Mouse (Mus musculus) intestine, postnatal 0 days (tissue): ENCODE results near the gene Trim2. TPM values are rescaled to one million over a fixed set of nuclear protein-coding genes. Genes with fewer than 3 reads are reported as not detected.

Source experiments
- ATAC-seq: fragments of 200-750 bp; cut with Nextera tagmentation; 2 replicates; pipeline ENCODE4 v1.8.0; 2017; ENCODE audit warnings: mild to moderate bottlenecking, moderate TSS enrichment, moderate library complexity
- H3K27ac ChIP-seq: fragments of 300-500 bp; sonication (generic); 2 replicates; pipeline ENCODE4 v1.5.1; 2014; ENCODE audit warnings: mild to moderate bottlenecking, low read depth, low read length, moderate library complexity
- H3K27me3 ChIP-seq: fragments of 300-500 bp; sonication (generic); replicated peaks from 2 replicates; pipeline ENCODE4 v1.6.1; 2014; ENCODE audit warnings: low read length, mixed read lengths; ENCODE audit not compliant: control insufficient read depth, insufficient read depth
- H3K36me3 ChIP-seq: fragments of 300-500 bp; sonication (generic); 2 replicates; pipeline ENCODE4 v1.6.1; 2014; ENCODE audit warnings: mild to moderate bottlenecking, moderate library complexity; ENCODE audit not compliant: control insufficient read depth, insufficient read depth
- H3K4me1 ChIP-seq: fragments of 300-500 bp; sonication (generic); replicated peaks from 2 replicates; pipeline ENCODE4 v1.6.1; 2014; ENCODE audit warnings: antibody characterized with exemption, low read length, mixed read lengths; ENCODE audit not compliant: control insufficient read depth, insufficient read depth
- H3K4me2 ChIP-seq: fragments of 300-500 bp; sonication (generic); replicated peaks from 2 replicates; pipeline ENCODE4 v1.6.1; 2014; ENCODE audit warnings: low read depth, mild to moderate bottlenecking, moderate library complexity
- H3K4me3 ChIP-seq: fragments of 300-500 bp; sonication (generic); 2 replicates; pipeline ENCODE4 v1.5.1; 2014; ENCODE audit warnings: low read depth, low read length
- H3K9ac ChIP-seq: fragments of 300-500 bp; sonication (generic); 2 replicates; pipeline ENCODE4 v1.6.1; 2014; ENCODE audit warnings: mild to moderate bottlenecking, low read depth, low read length
- H3K9me3 ChIP-seq: fragments of 300-500 bp; sonication (generic); 2 replicates; pipeline ENCODE4 v1.6.1; 2016; ENCODE audit warnings: mixed run types; ENCODE audit not compliant: control insufficient read depth
- CTCF ChIP-seq: sonication (generic); IDR thresholded peaks from 2 replicates; pipeline ENCODE4 v1.5.1; 2016; ENCODE audit warnings: low read depth, mild to moderate bottlenecking, control low read depth, antibody characterized with exemption, moderate library complexity
- WGBS: fragments of 180-500 bp; shearing (Covaris S2); extraction: QIAGEN DNeasy Blood & Tissue Kit; methylation state at CpG from one replicate; pipeline ENCODE4 v1.1.7; 2014; 5-methylcytosine and 5-hydroxymethylcytosine counted together
- polyA plus RNA-seq: library from polyadenylated mRNA; unstranded; fragments of >200 nt; fragmentation: Nextera tagmentation; extraction: Ambion mirVana; gene quantifications from 2 replicates; pipeline ENCODE4 v1.2.1, GENCODE M21; 2015

Trim2 gene
- polyA plus RNA-seq, 1 experiment from 2014 or later = 21.2 TPM

GRCm38 (mm10) chr3:84284796-84285195 lies 21.9 kb downstream of the Trim2 start:
- TF ChIP-seq CTCF = no peak
- 65% methylated on average over 3 of the region's 3 CpGs for WGBS
- Histone ChIP-seq H3K27me3 (no peaks in the 10 kb centered on the region), H3K36me3 (no peaks in the 10 kb centered on the region), H3K4me3 (no peak overlapping the region), H3K4me2 (no peak overlapping the region), H3K27ac (no peak overlapping the region), H3K9me3 (no peaks in the 10 kb centered on the region), H3K4me1 (peaks cover 27% of the 10 kb centered on the region; the same call in 1 of the 2 replicates), H3K9ac (no peak overlapping the region)
- ATAC-seq = no peak

- H3K4me1 ChIP-seq = peaks cover 27% of the 10 kb centered on the region; the same call in 1 of the 2 replicates
- no peaks in the 10 kb centered on the region for H3K36me3 ChIP-seq
- H3K27me3 ChIP-seq = no peaks in the 10 kb centered on the region
- H3K4me2 ChIP-seq = peak overlapping the region; percentile 59
- 29% methylated on average over 8 of the region's 8 CpGs for WGBS
- peak overlapping the region; percentile 31 for H3K4me3 ChIP-seq
- no peak overlapping the region for H3K9ac ChIP-seq
- ATAC-seq = peak; percentile 73
- peak overlapping the region; percentile 90 for H3K27ac ChIP-seq
- no peaks in the 10 kb centered on the region for H3K9me3 ChIP-seq
- TF ChIP-seq CTCF = no peak
Measured at GRCm38 (mm10) chr3:84283524-84283923, 23.2 kb downstream of the Trim2 start.

- peaks cover 20% of the 10 kb centered on the region; the same call in 1 of the 2 replicates for H3K4me1 ChIP-seq
- no peaks in the 10 kb centered on the region for H3K36me3 ChIP-seq
- 14% methylated on average over 10 of the region's 10 CpGs for WGBS
- H3K4me2 ChIP-seq = peak overlapping the region; percentile 59
- H3K9me3 ChIP-seq = no peaks in the 10 kb centered on the region
- no peak for TF ChIP-seq CTCF
- H3K9ac ChIP-seq = no peak overlapping the region
- peak overlapping the region; percentile 90 for H3K27ac ChIP-seq
- H3K27me3 ChIP-seq = no peaks in the 10 kb centered on the region
- peak overlapping the region; percentile 31 for H3K4me3 ChIP-seq
- ATAC-seq = peak; percentile 11; the same call in 1 of the 2 replicates
Measured at GRCm38 (mm10) chr3:84281936-84282371, 24.7 kb downstream of the Trim2 start.

- 85% methylated on average over 4 of the region's 4 CpGs for WGBS
- H3K27me3 ChIP-seq = no peaks in the 10 kb centered on the region
- no peak overlapping the region for H3K27ac ChIP-seq
- no peaks in the 10 kb centered on the region for H3K36me3 ChIP-seq
- H3K4me3 ChIP-seq = no peak overlapping the region
- H3K9ac ChIP-seq = no peak overlapping the region
- peaks cover 6% of the 10 kb centered on the region; the same call in 1 of the 2 replicates for H3K4me1 ChIP-seq
- no peak overlapping the region for H3K4me2 ChIP-seq
- no peaks in the 10 kb centered on the region for H3K9me3 ChIP-seq
- TF ChIP-seq CTCF = no peak
- no peak for ATAC-seq
Measured at GRCm38 (mm10) chr3:84278809-84279208, 27.9 kb downstream of the Trim2 start.

- Histone ChIP-seq H3K4me3 (no peak overlapping the region), H3K27me3 (no peaks in the 10 kb centered on the region), H3K9ac (no peak overlapping the region), H3K27ac (no peak overlapping the region), H3K36me3 (no peaks in the 10 kb centered on the region), H3K9me3 (no peaks in the 10 kb centered on the region), H3K4me2 (no peak overlapping the region), H3K4me1 (0 out of 2 replicates have a peak, but pooled peaks cover 8% of the 10 kb centered on the region)
- no peak for TF ChIP-seq CTCF
- no peak for ATAC-seq
- WGBS = 90% methylated on average over 4 of the region's 4 CpGs
Measured at GRCm38 (mm10) chr3:84275124-84275523, 31.6 kb downstream of the Trim2 start.

GRCm38 (mm10) chr3:84272293-84273015 lies 34.2 kb downstream of the Trim2 start:
- no peaks in the 10 kb centered on the region for H3K27me3 ChIP-seq
- no peak overlapping the region for H3K4me3 ChIP-seq
- no peak for TF ChIP-seq CTCF
- WGBS = 64% methylated on average over 10 of the region's 10 CpGs
- 0 out of 2 replicates have a peak, but pooled peaks cover 10% of the 10 kb centered on the region for H3K4me1 ChIP-seq
- H3K9ac ChIP-seq = no peak overlapping the region
- no peaks in the 10 kb centered on the region for H3K36me3 ChIP-seq
- no peak for ATAC-seq
- H3K9me3 ChIP-seq = no peaks in the 10 kb centered on the region
- H3K27ac ChIP-seq = peak overlapping the region; percentile 87
- no peak overlapping the region for H3K4me2 ChIP-seq
